Mouse (Mus musculus) myocyte (in vitro differentiated cells): Measurements from ENCODE around the gene Acox1. TPM values are rescaled to one million over a fixed set of nuclear protein-coding genes. Genes with fewer than 3 reads are reported as not detected.

Source experiments
- H3K27me3 ChIP-seq: one replicate; pipeline ENCODE4 v1.6.1; 2011; ENCODE audit not compliant: control insufficient read depth, insufficient read depth, insufficient read length
- H3K36me3 ChIP-seq: one replicate; pipeline ENCODE4 v1.6.1; 2011; ENCODE audit not compliant: control insufficient read depth, insufficient read depth
- H3K4me2 ChIP-seq: one replicate; pipeline ENCODE4 v1.6.1; 2011; ENCODE audit warnings: low read depth, control low read depth
- H3K4me3 ChIP-seq: one replicate; pipeline ENCODE4 v1.5.1; 2011; ENCODE audit warnings: mild to moderate bottlenecking, control low read depth, moderate library complexity
- H3K79me2 ChIP-seq: one replicate; pipeline ENCODE4 v1.6.1; 2011; ENCODE audit not compliant: control insufficient read depth, insufficient read depth
- H3ac ChIP-seq: one replicate; pipeline ENCODE4 v1.6.1; 2011; ENCODE audit not compliant: control insufficient read depth, insufficient read length
- CEBPB ChIP-seq: IDR thresholded peaks from 2 replicates; pipeline ENCODE4 v1.6.1; 2011; ENCODE audit warnings: mild to moderate bottlenecking, moderate library complexity; ENCODE audit not compliant: poor library complexity, insufficient read depth, severe bottlenecking
- E2F4 ChIP-seq: IDR thresholded peaks from one replicate; pipeline ENCODE4 v1.6.1; 2011; ENCODE audit warnings: mild to moderate bottlenecking, control low read depth, moderate library complexity; ENCODE audit not compliant: insufficient read depth
- MAX ChIP-seq: IDR thresholded peaks from one replicate; pipeline ENCODE4 v1.6.1; 2011; ENCODE audit warnings: low read depth, mild to moderate bottlenecking, control low read depth
- MYOD1 ChIP-seq, 3 experiments: IDR thresholded peaks; one replicate each; pipeline ENCODE4 v1.6.1; 2011; ENCODE audit warnings: control low read depth in 2 of 3, low read depth in 2 of 3, mild to moderate bottlenecking in 2 of 3, moderate library complexity in 1 of 3; ENCODE audit not compliant: insufficient read length in 2 of 3, control insufficient read depth in 1 of 3
- MYOG ChIP-seq, 3 experiments: IDR thresholded peaks; one replicate each; pipeline ENCODE4 v1.6.1; 2011; ENCODE audit warnings: control low read depth in 2 of 3, low read depth in 2 of 3, mild to moderate bottlenecking in 2 of 3; ENCODE audit not compliant: insufficient read length in 2 of 3, control insufficient read depth in 1 of 3, insufficient read depth in 1 of 3
- POLR2A ChIP-seq: IDR thresholded peaks from one replicate; pipeline ENCODE4 v1.6.1; 2011; ENCODE audit warnings: low read depth, mild to moderate bottlenecking, control low read depth, moderate library complexity; ENCODE audit not compliant: insufficient read length
- POLR2AphosphoS2 ChIP-seq: IDR thresholded peaks from one replicate; pipeline ENCODE4 v1.6.1; 2011; ENCODE audit warnings: low read depth, control low read depth; ENCODE audit not compliant: insufficient read length
- REST ChIP-seq: IDR thresholded peaks from one replicate; pipeline ENCODE4 v1.6.1; 2011; ENCODE audit warnings: mild to moderate bottlenecking, control low read depth, moderate library complexity; ENCODE audit not compliant: insufficient read depth, insufficient read length
- SRF ChIP-seq: IDR thresholded peaks from one replicate; pipeline ENCODE4 v1.6.1; 2011; ENCODE audit warnings: low read depth; ENCODE audit not compliant: control insufficient read depth, insufficient read length
- TCF12 ChIP-seq: IDR thresholded peaks from one replicate; pipeline ENCODE4 v1.6.1; 2011; ENCODE audit warnings: mild to moderate bottlenecking, control low read depth; ENCODE audit not compliant: poor library complexity, insufficient read depth, severe bottlenecking
- TCF3 ChIP-seq: IDR thresholded peaks from one replicate; pipeline ENCODE4 v1.6.1; 2011; ENCODE audit warnings: low read depth, control low read depth; ENCODE audit not compliant: insufficient read length
- USF1 ChIP-seq: IDR thresholded peaks from one replicate; pipeline ENCODE4 v1.6.1; 2011; ENCODE audit warnings: low read depth, mild to moderate bottlenecking, control low read depth, moderate library complexity
- polyA plus RNA-seq: library from polyadenylated mRNA; unstranded; fragments of >200 nt; fragmentation: generic; extraction: Trizol; gene quantifications from one replicate; pipeline ENCODE4 v1.2.1, GENCODE M21; 2012; ENCODE audit warnings: missing spikeins

Gene Acox1
- polyA plus RNA-seq, 1 experiment, result 36.4 TPM

DNA sequence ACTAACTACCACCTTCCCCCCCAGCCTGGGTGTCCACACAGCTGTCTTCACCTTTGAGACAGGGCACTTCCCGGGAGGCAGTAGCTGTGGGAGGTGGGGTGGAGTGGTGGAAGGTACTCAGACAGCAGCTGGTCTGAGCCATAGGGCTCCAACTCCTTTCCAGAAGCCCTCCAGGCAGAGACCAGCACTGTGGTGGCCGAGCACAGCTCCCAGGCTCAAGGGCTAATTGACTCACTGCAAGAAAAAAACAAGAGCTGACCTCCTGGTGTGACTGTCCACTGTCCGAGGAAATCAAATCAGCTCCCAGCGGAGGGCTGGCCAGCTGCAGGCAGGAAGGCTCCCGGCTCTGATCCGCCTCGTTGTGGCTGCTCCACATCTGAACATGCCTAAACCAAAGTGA lies 41.0 kb upstream of the Acox1 start:
- H3ac ChIP-seq, result no peak overlapping the region
- H3K4me2 ChIP-seq, result no peak overlapping the region
- no peaks in the 10 kb centered on the region for H3K27me3 ChIP-seq
- no peaks in the 10 kb centered on the region for H3K79me2 ChIP-seq
- TF ChIP-seq MAX, result no peak
- TF ChIP-seq SRF, result no peak
- TF ChIP-seq POLR2AphosphoS2, result no peak
- no peak for TF ChIP-seq CEBPB
- no peak for TF ChIP-seq MYOD1 (IDR thresholded peaks at IDR 0.05; ENCODE audit: control insufficient read depth in 1 of 3, insufficient read length in 2 of 3, low read depth in 2 of 3)
- TF ChIP-seq TCF3, result no peak
- TF ChIP-seq TCF12, result no peak
- TF ChIP-seq POLR2A, result no peak
- TF ChIP-seq MYOG (IDR thresholded peaks at IDR 0.05; ENCODE audit: control insufficient read depth in 1 of 3, insufficient read depth in 1 of 3, insufficient read length in 2 of 3, low read depth in 2 of 3), result no peak
- peaks cover 2% of the 10 kb centered on the region for H3K36me3 ChIP-seq
- H3K4me3 ChIP-seq, result no peak overlapping the region

- Histone ChIP-seq H3K4me3 (no peak within 1 kb of the TSS), H3ac (no peak within 1 kb of the TSS), H3K36me3 (no peaks in the 10 kb centered on the region), H3K79me2 (no peaks in the 10 kb centered on the region), H3K27me3 (no peaks in the 10 kb centered on the region), H3K4me2 (no peak within 1 kb of the TSS)
- TF ChIP-seq REST, result no peak
- TF ChIP-seq SRF, result no peak
- TF ChIP-seq TCF3, result no peak
- no peak for TF ChIP-seq CEBPB
Measured at GRCm38 (mm10) chr11:116237742-116238395, 39.0 kb upstream of the Acox1 start, which contains the start of gene Evpl. Gene Evpl (minus strand): TSS chr11:116238077.

DNA sequence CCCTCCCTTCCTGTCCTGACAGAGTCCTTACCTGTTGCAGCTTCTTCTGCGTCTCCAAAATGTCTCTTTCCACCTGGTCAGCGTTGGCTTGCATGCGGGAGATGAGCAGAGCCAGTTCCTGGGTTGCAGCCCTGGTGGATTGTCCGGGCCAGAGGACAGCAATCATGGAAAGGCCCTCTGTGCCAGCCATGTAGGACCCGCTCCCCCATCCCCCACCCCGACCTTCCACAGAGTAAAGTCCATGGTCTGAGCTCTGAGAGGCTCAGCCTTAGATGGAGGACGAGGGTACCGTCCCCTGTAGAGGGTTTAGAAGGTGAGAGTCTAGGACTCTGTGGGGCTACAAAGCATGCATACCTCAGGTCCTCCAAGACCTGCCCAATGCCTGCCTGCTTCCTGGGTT lies 36.1 kb upstream of the Acox1 start:
- Histone ChIP-seq H3K79me2 (no peaks in the 10 kb centered on the region), H3K4me3 (no peak overlapping the region), H3ac (no peak overlapping the region), H3K36me3 (no peaks in the 10 kb centered on the region), H3K27me3 (no peaks in the 10 kb centered on the region), H3K4me2 (no peak overlapping the region)
- TF ChIP-seq MAX, result no peak
- no peak for TF ChIP-seq MYOG (IDR thresholded peaks at IDR 0.05; ENCODE audit: control insufficient read depth in 1 of 3, insufficient read depth in 1 of 3, insufficient read length in 2 of 3, low read depth in 2 of 3)
- no peak for TF ChIP-seq SRF
- TF ChIP-seq POLR2A, result no peak
- TF ChIP-seq TCF3, result no peak
- TF ChIP-seq REST, result no peak

GRCm38 (mm10) chr11:116232427-116232826 lies 33.6 kb upstream of the Acox1 start:
- Histone ChIP-seq H3K79me2 (no peaks in the 10 kb centered on the region), H3K4me2 (no peak overlapping the region), H3K36me3 (no peaks in the 10 kb centered on the region), H3K4me3 (no peak overlapping the region), H3ac (no peak overlapping the region), H3K27me3 (no peaks in the 10 kb centered on the region)
- no peak for TF ChIP-seq MYOD1 (IDR thresholded peaks at IDR 0.05; ENCODE audit: control insufficient read depth in 1 of 3, insufficient read length in 2 of 3, low read depth in 2 of 3)
- no peak for TF ChIP-seq SRF
- TF ChIP-seq TCF3, result no peak

GRCm38 (mm10) chr11:116228699-116229098 lies 29.9 kb upstream of the Acox1 start:
- no peaks in the 10 kb centered on the region for H3K79me2 ChIP-seq
- H3K27me3 ChIP-seq, result no peaks in the 10 kb centered on the region
- H3K36me3 ChIP-seq, result no peaks in the 10 kb centered on the region
- TF ChIP-seq POLR2A (no peak), USF1 (no peak), POLR2AphosphoS2 (no peak), MAX (no peak), MYOG (IDR thresholded peaks at IDR 0.05; ENCODE audit: control insufficient read depth in 1 of 3, insufficient read depth in 1 of 3, insufficient read length in 2 of 3, low read depth in 2 of 3) (no peak), TCF12 (no peak), MYOD1 (IDR thresholded peaks at IDR 0.05; ENCODE audit: control insufficient read depth in 1 of 3, insufficient read length in 2 of 3, low read depth in 2 of 3) (no peak), SRF (no peak), E2F4 (no peak), REST (no peak), TCF3 (no peak), CEBPB (no peak)
- H3ac ChIP-seq, result no peak overlapping the region
- no peak overlapping the region for H3K4me3 ChIP-seq
- H3K4me2 ChIP-seq, result no peak overlapping the region
